Mouse (Mus musculus): ENCODE data around the gene Car10. TPM values are rescaled to one million over a fixed set of nuclear protein-coding genes. Genes with fewer than 3 reads are reported as not detected.
"Not testable (repeated sequence)": the region's sequence is repeated elsewhere in the genome, so short reads cannot be mapped to it uniquely, and the experiment has no call there.

Gene Car10
- polyA plus RNA-seq, 1 experiment from 2014 or later = 1.7 TPM

DNA sequence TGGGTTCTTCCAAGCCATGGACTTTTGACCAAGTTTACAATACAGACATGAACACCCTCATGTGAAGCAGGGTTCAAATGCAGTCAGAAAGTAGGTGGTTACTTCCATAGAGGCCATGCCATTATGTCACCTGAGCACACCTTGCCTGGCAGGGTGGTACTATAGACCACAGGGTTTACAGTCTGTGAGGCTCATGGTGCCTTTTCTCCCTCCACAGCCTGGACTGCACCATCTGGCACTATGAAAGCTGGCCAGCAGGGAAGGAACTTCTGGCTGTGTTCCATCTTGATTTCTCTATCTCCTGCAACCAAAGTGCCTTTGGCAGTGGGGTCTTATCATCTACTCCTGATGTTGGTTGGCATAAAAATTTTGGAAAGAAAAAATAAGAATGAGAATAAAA lies 295.5 kb downstream of the Car10 start:
- H3K4me2 ChIP-seq; H3K9ac ChIP-seq (ENCODE audit: low read length); H3K4me1 ChIP-seq (ENCODE audit: control insufficient read depth, insufficient read depth, low read length); DNase-seq (ENCODE audit: low spot score, missing footprints); H3K36me3 ChIP-seq (ENCODE audit: control insufficient read depth, insufficient read depth, low read length); H3K9me3 ChIP-seq (ENCODE audit: control insufficient read depth, low read length); H3K27me3 ChIP-seq (ENCODE audit: control insufficient read depth, insufficient read depth, low read length); ATAC-seq (ENCODE audit: low FRiP score); H3K27ac ChIP-seq (ENCODE audit: low read depth, low read length); H3K4me3 ChIP-seq (ENCODE audit: low read depth, low read length): not testable (repeated sequence)

DNA sequence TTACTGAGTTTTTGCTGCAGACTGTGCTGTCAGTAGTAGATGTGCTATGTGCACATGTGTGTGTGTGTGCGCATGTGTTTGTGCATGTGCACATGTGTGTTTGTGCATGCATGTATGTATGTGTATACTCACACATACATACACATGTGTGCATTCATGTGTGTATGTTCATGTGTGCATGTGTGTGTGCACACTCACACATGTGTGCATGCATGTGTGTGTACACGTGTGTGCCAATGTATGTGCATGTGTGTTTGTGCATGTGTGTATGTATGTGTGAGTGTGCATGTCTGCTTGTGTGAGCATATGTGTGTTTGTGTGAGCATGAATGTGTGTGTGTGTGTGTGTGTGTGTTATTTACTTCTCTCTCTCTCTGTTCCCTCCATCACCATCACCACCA lies 298.5 kb downstream of the Car10 start:
- no peaks in the 10 kb centered on the region for H3K9me3 ChIP-seq (ENCODE audit: control insufficient read depth, low read length)
- H3K9ac ChIP-seq (ENCODE audit: low read length) = no peak overlapping the region
- H3K4me3 ChIP-seq (ENCODE audit: low read depth, low read length) = no peak overlapping the region
- no peaks in the 10 kb centered on the region for H3K4me1 ChIP-seq (ENCODE audit: control insufficient read depth, insufficient read depth, low read length)
- DNase-seq (ENCODE audit: low spot score, missing footprints) = no peak
- ATAC-seq (ENCODE audit: low FRiP score) = no peak
- WGBS = 88% methylated on average over 2 of the region's 2 CpGs
- no peaks in the 10 kb centered on the region for H3K27me3 ChIP-seq (ENCODE audit: control insufficient read depth, insufficient read depth, low read length)
- H3K27ac ChIP-seq (ENCODE audit: low read depth, low read length) = no peak overlapping the region
- H3K4me2 ChIP-seq = no peak overlapping the region
- no peaks in the 10 kb centered on the region for H3K36me3 ChIP-seq (ENCODE audit: control insufficient read depth, insufficient read depth, low read length)

DNA sequence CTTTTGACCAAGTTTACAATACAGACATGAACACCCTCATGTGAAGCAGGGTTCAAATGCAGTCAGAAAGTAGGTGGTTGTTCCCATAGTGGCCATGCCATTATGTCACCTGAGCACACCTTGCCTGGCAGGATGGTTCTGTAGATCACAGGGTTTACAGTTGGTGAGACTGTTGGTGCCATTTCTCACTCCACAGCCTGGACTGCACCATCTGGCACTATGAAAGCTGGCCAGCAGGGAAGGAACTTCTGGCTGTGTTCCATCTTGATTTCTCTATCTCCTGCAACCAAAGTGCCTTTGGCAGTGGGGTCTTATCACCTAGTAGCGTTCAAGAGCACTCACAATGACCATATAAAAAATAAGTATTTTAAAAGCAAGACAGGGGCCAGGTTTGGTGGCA lies 303.3 kb downstream of the Car10 start:
- ATAC-seq (ENCODE audit: low FRiP score); DNase-seq (ENCODE audit: low spot score, missing footprints); H3K27me3 ChIP-seq (ENCODE audit: control insufficient read depth, insufficient read depth, low read length); H3K27ac ChIP-seq (ENCODE audit: low read depth, low read length); H3K9ac ChIP-seq (ENCODE audit: low read length); H3K36me3 ChIP-seq (ENCODE audit: control insufficient read depth, insufficient read depth, low read length); H3K9me3 ChIP-seq (ENCODE audit: control insufficient read depth, low read length); H3K4me3 ChIP-seq (ENCODE audit: low read depth, low read length); H3K4me1 ChIP-seq (ENCODE audit: control insufficient read depth, insufficient read depth, low read length); H3K4me2 ChIP-seq: not testable (repeated sequence)
- WGBS = 90% methylated on average over 1 of the region's 1 CpGs

DNA sequence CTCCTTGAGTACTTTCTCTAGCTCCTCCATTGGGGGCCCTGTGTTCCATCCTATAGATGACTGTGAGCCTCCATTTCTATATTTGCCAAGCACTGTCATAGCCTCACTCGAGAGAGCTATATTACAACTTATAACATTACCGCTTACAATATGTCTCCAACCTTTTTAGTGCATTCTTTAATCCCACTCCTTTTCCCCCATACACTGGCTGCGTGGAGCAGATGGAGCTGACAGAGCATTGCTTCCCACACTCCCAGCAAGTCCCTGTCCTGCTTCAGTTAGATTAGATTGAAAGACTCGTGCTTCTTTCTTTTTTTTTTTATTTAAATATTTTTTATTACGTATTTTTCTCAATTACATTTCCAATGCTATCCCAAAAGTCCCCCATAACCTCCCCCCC lies 310.2 kb downstream of the Car10 start:
- DNase-seq (ENCODE audit: low spot score, missing footprints) (no peak), ATAC-seq (ENCODE audit: low FRiP score) (no peak)
- no peaks in the 10 kb centered on the region for H3K27me3 ChIP-seq (ENCODE audit: control insufficient read depth, insufficient read depth, low read length)
- WGBS = 87% methylated on average over 5 of the region's 5 CpGs
- H3K27ac ChIP-seq (ENCODE audit: low read depth, low read length) = no peak overlapping the region
- no peak overlapping the region for H3K4me2 ChIP-seq
- no peaks in the 10 kb centered on the region for H3K9me3 ChIP-seq (ENCODE audit: control insufficient read depth, low read length)
- H3K9ac ChIP-seq (ENCODE audit: low read length) = no peak overlapping the region
- no peaks in the 10 kb centered on the region for H3K36me3 ChIP-seq (ENCODE audit: control insufficient read depth, insufficient read depth, low read length)
- H3K4me1 ChIP-seq (ENCODE audit: control insufficient read depth, insufficient read depth, low read length) = no peaks in the 10 kb centered on the region
- no peak overlapping the region for H3K4me3 ChIP-seq (ENCODE audit: low read depth, low read length)

DNA sequence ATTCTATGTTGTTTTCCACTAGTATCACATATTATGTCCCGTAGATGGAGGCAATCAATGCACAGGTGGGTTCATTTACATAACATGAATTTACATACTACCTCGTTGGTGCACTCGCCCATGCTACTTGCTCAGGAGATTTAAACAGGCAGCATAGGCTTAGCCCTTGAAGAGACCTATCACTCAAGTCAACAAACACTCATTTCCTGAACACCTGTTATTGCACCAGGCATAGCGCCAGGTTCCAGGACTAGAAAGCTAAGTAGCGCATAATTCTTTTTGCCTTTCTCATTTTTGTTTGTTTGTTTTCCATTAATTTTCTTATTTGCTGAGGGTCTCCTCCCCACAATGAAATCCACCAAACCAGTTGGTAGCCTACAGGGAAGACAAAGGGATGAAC lies 333.7 kb downstream of the Car10 start:
- no peak overlapping the region for H3K4me3 ChIP-seq (ENCODE audit: low read depth, low read length)
- no peak for ATAC-seq (ENCODE audit: low FRiP score)

DNA sequence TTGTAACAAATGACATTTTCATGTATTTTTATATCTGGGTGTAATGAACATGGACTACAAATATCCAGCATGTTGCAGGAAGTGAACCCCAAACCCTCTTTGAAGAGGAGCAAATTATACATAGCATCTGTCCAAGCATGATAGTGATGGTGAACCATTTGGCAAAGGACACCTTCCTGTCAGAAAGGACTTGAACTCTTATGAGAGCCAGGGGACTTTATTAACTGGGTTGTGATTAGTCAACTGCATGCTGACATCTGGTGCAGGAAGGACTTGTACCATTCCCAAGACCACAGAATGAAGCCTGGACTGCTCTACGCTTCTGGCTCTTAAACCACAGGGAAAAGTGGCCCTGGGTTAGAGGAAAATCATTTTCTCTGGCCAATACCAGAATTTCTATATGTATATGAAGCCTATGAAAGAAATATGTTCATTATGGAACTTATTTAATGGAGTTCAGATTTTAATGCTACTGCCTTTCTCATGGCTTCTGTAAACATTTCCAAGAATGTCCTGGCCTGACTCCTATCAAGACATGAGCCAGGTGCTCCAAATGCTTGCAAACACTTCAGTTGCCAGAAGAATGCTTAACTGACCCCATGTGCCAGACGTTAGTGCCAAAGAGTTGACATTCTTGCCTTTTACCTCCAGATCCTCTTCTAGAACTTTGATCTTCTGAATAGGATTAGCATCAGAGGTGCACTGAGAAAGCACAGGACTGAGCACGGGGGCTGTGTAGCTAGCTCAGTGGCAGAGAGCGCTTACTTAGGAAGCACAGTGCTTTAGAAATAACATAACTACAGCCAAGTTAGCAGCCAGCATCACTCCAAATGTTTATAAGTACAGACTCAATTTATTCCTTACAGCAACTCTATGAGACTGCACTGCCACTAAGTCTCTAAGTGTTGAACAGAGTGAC lies 337.4 kb downstream of the Car10 start:
- no peaks in the 10 kb centered on the region for H3K36me3 ChIP-seq (ENCODE audit: control insufficient read depth, insufficient read depth, low read length)
- ATAC-seq (ENCODE audit: low FRiP score) (no peak), DNase-seq (ENCODE audit: low spot score, missing footprints) (no peak)
- no peaks in the 10 kb centered on the region for H3K9me3 ChIP-seq (ENCODE audit: control insufficient read depth, low read length)
- 59% methylated on average over 4 of the region's 4 CpGs for WGBS
- H3K4me3 ChIP-seq (ENCODE audit: low read depth, low read length) = no peak overlapping the region
- no peak overlapping the region for H3K4me2 ChIP-seq
- no peak overlapping the region for H3K27ac ChIP-seq (ENCODE audit: low read depth, low read length)
- H3K4me1 ChIP-seq (ENCODE audit: control insufficient read depth, insufficient read depth, low read length) = no peaks in the 10 kb centered on the region
- no peak overlapping the region for H3K9ac ChIP-seq (ENCODE audit: low read length)
- H3K27me3 ChIP-seq (ENCODE audit: control insufficient read depth, insufficient read depth, low read length) = no peaks in the 10 kb centered on the region

More for the DNA sequence above, 333.7 kb downstream of the Car10 start:
- WGBS = 91% methylated on average over 5 of the region's 5 CpGs
- H3K4me1 ChIP-seq (ENCODE audit: control insufficient read depth, insufficient read depth, low read length) = no peaks in the 10 kb centered on the region
- H3K4me2 ChIP-seq = no peak overlapping the region
- H3K27ac ChIP-seq (ENCODE audit: low read depth, low read length) = no peak overlapping the region
- no peaks in the 10 kb centered on the region for H3K9me3 ChIP-seq (ENCODE audit: control insufficient read depth, low read length)
- no peaks in the 10 kb centered on the region for H3K36me3 ChIP-seq (ENCODE audit: control insufficient read depth, insufficient read depth, low read length)
- no peak for DNase-seq (ENCODE audit: low spot score, missing footprints)
- H3K9ac ChIP-seq (ENCODE audit: low read length) = no peak overlapping the region
- H3K27me3 ChIP-seq (ENCODE audit: control insufficient read depth, insufficient read depth, low read length) = no peaks in the 10 kb centered on the region

DNA sequence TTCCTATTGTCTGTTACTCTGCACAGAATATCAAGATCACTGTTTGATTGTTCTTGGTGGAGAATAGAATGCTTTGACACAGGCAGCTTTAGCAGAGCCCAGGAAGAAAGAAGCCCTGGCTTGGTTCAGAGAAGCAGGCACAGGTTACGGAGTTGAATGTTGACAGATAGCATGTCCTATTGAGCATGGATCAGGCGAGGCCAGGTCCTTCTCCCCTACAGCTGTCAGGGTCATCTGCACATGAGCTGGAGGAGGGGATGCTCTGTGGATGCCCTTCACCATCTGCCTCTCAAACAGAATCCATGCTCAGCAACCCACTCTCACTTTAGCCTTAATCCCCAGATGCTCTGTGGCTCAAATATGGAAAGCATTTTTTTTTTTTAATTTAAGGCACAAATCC lies 339.1 kb downstream of the Car10 start:
- no peak overlapping the region for H3K4me3 ChIP-seq (ENCODE audit: low read depth, low read length)
- WGBS = 53% methylated on average over 2 of the region's 2 CpGs
- no peak overlapping the region for H3K27ac ChIP-seq (ENCODE audit: low read depth, low read length)
- no peaks in the 10 kb centered on the region for H3K27me3 ChIP-seq (ENCODE audit: control insufficient read depth, insufficient read depth, low read length)
- H3K36me3 ChIP-seq (ENCODE audit: control insufficient read depth, insufficient read depth, low read length) = no peaks in the 10 kb centered on the region
- no peak overlapping the region for H3K4me2 ChIP-seq
- H3K9me3 ChIP-seq (ENCODE audit: control insufficient read depth, low read length) = no peaks in the 10 kb centered on the region
- ATAC-seq (ENCODE audit: low FRiP score) (peak; percentile 42; the same call in 1 of the 2 replicates), DNase-seq (ENCODE audit: low spot score, missing footprints) (no peak)
- H3K9ac ChIP-seq (ENCODE audit: low read length) = no peak overlapping the region
- no peaks in the 10 kb centered on the region for H3K4me1 ChIP-seq (ENCODE audit: control insufficient read depth, insufficient read depth, low read length)

DNA sequence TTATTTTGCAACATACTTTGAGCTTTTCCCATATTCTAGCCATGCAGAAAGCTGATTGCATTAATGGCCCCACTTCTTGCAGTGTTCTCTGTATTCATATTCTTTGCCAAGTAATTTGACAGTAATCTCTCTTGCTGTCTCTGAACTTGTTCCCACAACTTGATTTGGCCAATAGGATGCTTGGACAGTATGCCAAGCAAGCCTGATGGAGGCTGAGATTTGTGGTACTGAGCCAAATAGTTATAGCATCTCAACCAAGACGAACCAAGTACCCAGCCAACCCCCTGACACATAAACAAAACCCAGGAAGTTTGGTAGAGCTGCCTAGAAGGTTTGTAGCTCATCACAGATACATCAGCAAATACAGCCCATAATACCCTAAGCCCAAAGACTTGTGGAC lies 342.6 kb downstream of the Car10 start:
- H3K9ac ChIP-seq (ENCODE audit: low read length) = no peak overlapping the region
- no peaks in the 10 kb centered on the region for H3K9me3 ChIP-seq (ENCODE audit: control insufficient read depth, low read length)
- H3K4me1 ChIP-seq (ENCODE audit: control insufficient read depth, insufficient read depth, low read length) = no peaks in the 10 kb centered on the region
- H3K4me3 ChIP-seq (ENCODE audit: low read depth, low read length) = no peak overlapping the region
- no peaks in the 10 kb centered on the region for H3K27me3 ChIP-seq (ENCODE audit: control insufficient read depth, insufficient read depth, low read length)
- H3K4me2 ChIP-seq = no peak overlapping the region
- DNase-seq (ENCODE audit: low spot score, missing footprints) = no peak
- 74% methylated on average over 1 of the region's 1 CpGs for WGBS
- ATAC-seq (ENCODE audit: low FRiP score) = no peak
- H3K36me3 ChIP-seq (ENCODE audit: control insufficient read depth, insufficient read depth, low read length) = no peaks in the 10 kb centered on the region
- H3K27ac ChIP-seq (ENCODE audit: low read depth, low read length) = no peak overlapping the region

DNA sequence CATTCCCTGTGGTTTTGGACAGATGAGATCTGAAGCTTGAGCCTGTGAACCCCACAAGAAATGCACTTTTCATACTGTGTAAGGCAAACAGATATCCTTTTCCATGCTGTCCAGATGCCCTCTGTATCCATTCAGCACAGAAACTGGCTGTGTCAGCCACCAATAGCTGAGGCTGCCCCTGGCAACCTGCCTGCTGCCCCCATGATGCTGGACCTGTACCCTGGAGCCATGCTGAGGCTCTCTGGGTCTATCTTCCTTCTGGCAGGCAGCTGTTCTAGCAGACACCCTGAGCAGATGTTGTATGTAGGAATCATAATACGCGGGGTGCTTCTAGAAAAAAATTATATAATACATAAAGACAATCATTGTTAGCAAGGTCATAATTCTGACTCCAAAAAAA lies 345.9 kb downstream of the Car10 start:
- DNase-seq (ENCODE audit: low spot score, missing footprints) = no peak
- Histone ChIP-seq H3K9ac (ENCODE audit: low read length) (no peak overlapping the region), H3K27ac (ENCODE audit: low read depth, low read length) (no peak overlapping the region), H3K4me3 (ENCODE audit: low read depth, low read length) (no peak overlapping the region), H3K9me3 (ENCODE audit: control insufficient read depth, low read length) (no peaks in the 10 kb centered on the region), H3K27me3 (ENCODE audit: control insufficient read depth, insufficient read depth, low read length) (no peaks in the 10 kb centered on the region), H3K4me2 (no peak overlapping the region), H3K4me1 (ENCODE audit: control insufficient read depth, insufficient read depth, low read length) (no peaks in the 10 kb centered on the region), H3K36me3 (ENCODE audit: control insufficient read depth, insufficient read depth, low read length) (no peaks in the 10 kb centered on the region)
- no peak for ATAC-seq (ENCODE audit: low FRiP score)
- 91% methylated on average over 2 of the region's 2 CpGs for whole genome bisulfite sequencing
